Mouse (Mus musculus): ENCODE measurements at regions not wholly inside any gene's neighbourhood (a gene's known extent, or its start where the extent isn't known, plus 50 kb on each side); places are given as distances from the start of the nearest gene placed in this dataset.

DNA sequence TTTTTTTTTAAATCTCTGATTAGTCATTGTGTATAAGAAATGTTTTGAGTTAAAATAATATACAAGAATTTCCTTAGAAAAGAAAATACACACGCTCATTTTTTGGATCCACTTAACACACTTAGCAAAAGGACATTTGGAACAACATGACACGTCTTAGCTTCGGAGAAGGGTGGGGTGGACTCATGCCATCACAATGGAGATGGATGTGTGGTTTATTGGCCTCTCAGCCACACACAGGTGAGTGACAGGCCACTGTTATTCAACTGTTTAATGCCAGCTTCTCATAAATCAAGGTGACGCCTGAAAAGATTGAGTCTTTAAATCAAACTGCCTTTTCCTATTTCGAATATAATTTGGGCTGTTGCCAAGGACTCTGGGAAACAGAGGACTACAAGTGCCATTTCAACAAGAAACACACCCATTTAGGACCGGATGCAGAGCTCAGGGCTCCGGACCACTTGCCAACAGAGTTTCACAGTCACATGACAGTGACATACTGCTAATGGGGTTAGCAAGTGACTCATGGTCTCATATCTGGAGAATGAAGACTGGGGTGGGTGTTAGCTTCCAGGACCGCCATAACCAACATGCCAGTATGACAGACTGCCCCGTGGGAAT, 71.5 kb upstream of the Cldn5 start:
- TF ChIP-seq CTCF (IDR thresholded peaks at IDR 0.05; ENCODE audit: extremely low read depth, insufficient read length, insufficient replicate concordance, low read depth, low read length) (no peak), POLR2A (IDR thresholded peaks at IDR 0.05; ENCODE audit: low read depth, low read length) (no peak)
